Mouse (Mus musculus) central nervous system, embryonic 14 days (tissue): ENCODE results near the gene Kank2. TPM values are rescaled to one million over a fixed set of nuclear protein-coding genes. Genes with fewer than 3 reads are reported as not detected.

Experiments
- polyA plus RNA-seq: library from polyadenylated mRNA; depleted of rRNA; stranded (reverse); fragments of >200 nt; gene quantifications from 2 replicates; pipeline ENCODE4 v1.2.3, GENCODE M21; 2012; rRNA removed

Kank2 gene
- 8.0 and 14.1 TPM in 2 replicates for polyA plus RNA-seq

GRCm38 (mm10) chr9:21798345-21799009, at the start of gene Kank2:
Gene Kank2 (minus strand): TSS chr9:21798744.

GRCm38 (mm10) chr9:21835258-21835912, 36.8 kb upstream of the Kank2 start, which contains the start of gene Angptl8:
Gene Angptl8 (plus strand): TSS chr9:21835510.

GRCm38 (mm10) chr9:21760155-21761088, 38.1 kb downstream of the Kank2 start, which contains the start of gene Spc24:
Gene Spc24 (minus strand): TSS chr9:21760303.

GRCm38 (mm10) chr9:21723377-21724146, 75.0 kb downstream of the Kank2 start, which contains the start of gene Ldlr:
Gene Ldlr (plus strand): TSS chr9:21723483.

Other genes starting within 250 kb of the Kank2 start
- 60.3 and 64.9 TPM in 2 replicates for gene Timm29, start 206.0 kb downstream of the Kank2 start, polyA plus RNA-seq
- 20.4 and 20.9 TPM in 2 replicates for gene Yipf2, start 205.9 kb downstream of the Kank2 start, polyA plus RNA-seq
- gene Smarca4, start 182.6 kb downstream of the Kank2 start, polyA plus RNA-seq, result 177 and 203 TPM in 2 replicates
- gene Ldlr, start 75.3 kb downstream of the Kank2 start, polyA plus RNA-seq, result 21.9 and 22.8 TPM in 2 replicates
- gene Spc24, start 38.4 kb downstream of the Kank2 start, polyA plus RNA-seq, result 33.0 and 38.0 TPM in 2 replicates
- 0.06 TPM in 1 of 2 replicates, not detected in the other for gene Angptl8, start 36.8 kb upstream of the Kank2 start, polyA plus RNA-seq
- 58.6 and 72.8 TPM in 2 replicates for gene Dock6, start 53.9 kb upstream of the Kank2 start, polyA plus RNA-seq
- 25.1 and 27.4 TPM in 2 replicates for gene Rab3d, start 119.4 kb upstream of the Kank2 start, polyA plus RNA-seq
- 18.0 and 18.3 TPM in 2 replicates for gene Ccdc159, start 128.7 kb upstream of the Kank2 start, polyA plus RNA-seq
- 34.2 and 39.4 TPM in 2 replicates for gene Tmem205, start 128.8 kb upstream of the Kank2 start, polyA plus RNA-seq
- gene Plppr2, start 138.3 kb upstream of the Kank2 start, polyA plus RNA-seq, result 126 and 127 TPM in 2 replicates
- 9.7 and 10.7 TPM in 2 replicates for gene Swsap1, start 157.0 kb upstream of the Kank2 start, polyA plus RNA-seq
- 2.2 and 2.5 TPM in 2 replicates for gene Epor, start 164.8 kb upstream of the Kank2 start, polyA plus RNA-seq
- gene Rgl3, start 190.7 kb upstream of the Kank2 start, polyA plus RNA-seq, result 2.1 and 3.7 TPM in 2 replicates
- 6.0 and 7.2 TPM in 2 replicates for gene Ccdc151, start 203.9 kb upstream of the Kank2 start, polyA plus RNA-seq
- 114 and 135 TPM in 2 replicates for gene Prkcsh, start 204.1 kb upstream of the Kank2 start, polyA plus RNA-seq